Mouse (Mus musculus): ENCODE data around the gene Olfr1459.

- TF ChIP-seq CTCF (IDR thresholded peaks at IDR 0.05; ENCODE audit: borderline replicate concordance, insufficient read depth, low read length) (no peak), POLR2A (IDR thresholded peaks at IDR 0.05; ENCODE audit: low read depth, low read length) (no peak)
Observed at GRCm38 (mm10) chr19:13106675-13107074, 42.7 kb downstream of the Olfr1459 start, which contains the start of gene Olfr1458.
